Mouse (Mus musculus) lung, adult 2 months (tissue): Measurements from ENCODE around the gene Ubash3b.

Experiments
- CTCF ChIP-seq: fragments of 200-500 bp; IDR thresholded peaks from 2 replicates; pipeline ENCODE4 v1.5.1; 2011; ENCODE audit warnings: mild to moderate bottlenecking, low read length, control low read depth; ENCODE audit not compliant: insufficient read depth
- POLR2A ChIP-seq: fragments of 200-500 bp; IDR thresholded peaks from 2 replicates; pipeline ENCODE4 v1.6.1; 2011; ENCODE audit warnings: low read depth, mild to moderate bottlenecking, control low read depth, low read length, borderline replicate concordance; ENCODE audit errors: extremely low read depth

GRCm38 (mm10) chr9:41185331-41185730 lies 23.8 kb upstream of the Ubash3b start:
- TF ChIP-seq CTCF = no peak
- TF ChIP-seq POLR2A = no peak
